Mouse (Mus musculus) MEL (cell line): ENCODE results near the gene Ndufaf3. TPM values are rescaled to one million over a fixed set of nuclear protein-coding genes. Genes with fewer than 3 reads are reported as not detected.

Experiments
- DNase-seq: peaks from one replicate; pipeline ENCODE4 v3.0.0; 2011; ENCODE audit warnings: low read depth, low spot score
- H3K27ac ChIP-seq: 2 replicates; pipeline ENCODE4 v1.5.1; 2012; ENCODE audit warnings: low read depth, mild to moderate bottlenecking, control low read depth, low read length, moderate library complexity; ENCODE audit not compliant: control insufficient read depth
- H3K27me3 ChIP-seq, 2 experiments: fragments of 150-350 bp in 1 of 2; sonication (generic) in 1 of 2; 2 replicates each; pipeline ENCODE4 v1.6.1; 2012; ENCODE audit warnings: low read length in 2 of 2, mild to moderate bottlenecking in 2 of 2, improper control_type of control experiment in 1 of 2, moderate library complexity in 1 of 2; ENCODE audit not compliant: insufficient read depth in 2 of 2, control insufficient read depth in 1 of 2
- H3K36me3 ChIP-seq, 2 experiments: 2 replicates each; pipeline ENCODE4 v1.6.1; 2012 to 2014; ENCODE audit warnings: low read length in 2 of 2, improper control_type of control experiment in 1 of 2, inconsistent platforms in 1 of 2, mild to moderate bottlenecking in 1 of 2; ENCODE audit not compliant: insufficient read depth in 2 of 2, control insufficient read depth in 1 of 2
- H3K4me1 ChIP-seq, 2 experiments: fragments of 150-350 bp in 1 of 2; sonication (generic) in 1 of 2; 2 replicates each; pipeline ENCODE4 v1.6.1; 2012; ENCODE audit warnings: low read length in 2 of 2, improper control_type of control experiment in 1 of 2, mild to moderate bottlenecking in 1 of 2; ENCODE audit not compliant: insufficient read depth in 2 of 2, control insufficient read depth in 1 of 2
- H3K4me3 ChIP-seq, 2 experiments: fragments of 150-350 bp in 1 of 2; sonication (generic) in 1 of 2; 2 replicates each; pipeline ENCODE4 v1.5.1; 2012; ENCODE audit warnings: low read depth in 2 of 2, low read length in 2 of 2, mild to moderate bottlenecking in 2 of 2, moderate library complexity in 2 of 2, control low read depth in 1 of 2, improper control_type of control experiment in 1 of 2; ENCODE audit not compliant: control insufficient read depth in 1 of 2, insufficient read depth in 1 of 2
- H3K79me2 ChIP-seq: 2 replicates; pipeline ENCODE4 v1.6.1; 2012; ENCODE audit warnings: mild to moderate bottlenecking, low read length, moderate library complexity; ENCODE audit not compliant: control insufficient read depth, poor library complexity, insufficient read depth
- H3K9ac ChIP-seq: 2 replicates; pipeline ENCODE4 v1.6.1; 2012; ENCODE audit warnings: low read depth, mild to moderate bottlenecking, control low read depth, low read length, moderate library complexity; ENCODE audit not compliant: control insufficient read depth, poor library complexity, severe bottlenecking
- H3K9me3 ChIP-seq: fragments of 150-350 bp; sonication (generic); replicated peaks from 2 replicates; pipeline ENCODE4 v1.6.1; 2012; ENCODE audit warnings: mild to moderate bottlenecking, low read length, improper control_type of control experiment, moderate library complexity; ENCODE audit not compliant: insufficient read depth
- BHLHE40 ChIP-seq: IDR thresholded peaks from 2 replicates; pipeline ENCODE4 v1.6.1; 2012; ENCODE audit warnings: low read depth, mild to moderate bottlenecking, inconsistent platforms, low read length, improper control_type of control experiment, borderline replicate concordance
- CHD1 ChIP-seq: IDR thresholded peaks from 2 replicates; pipeline ENCODE4 v1.6.1; 2012; ENCODE audit warnings: low read depth, mild to moderate bottlenecking, inconsistent platforms, low read length, improper control_type of control experiment
- CHD2 ChIP-seq: IDR thresholded peaks from 2 replicates; pipeline ENCODE4 v1.6.1; 2011; ENCODE audit warnings: low read length, improper control_type of control experiment
- ELF1 ChIP-seq: IDR thresholded peaks from 2 replicates; pipeline ENCODE4 v1.6.1; 2014; ENCODE audit warnings: low read depth, mild to moderate bottlenecking, inconsistent platforms, low read length, improper control_type of control experiment, moderate library complexity
- GABPA ChIP-seq: IDR thresholded peaks from 2 replicates; pipeline ENCODE4 v1.6.1; 2012; ENCODE audit warnings: low read depth, mild to moderate bottlenecking, inconsistent platforms, low read length, improper control_type of control experiment, moderate library complexity
- GATA1 ChIP-seq: IDR thresholded peaks from 2 replicates; pipeline ENCODE4 v1.6.1; 2011; ENCODE audit warnings: low read depth, low read length, improper control_type of control experiment
- HCFC1 ChIP-seq: IDR thresholded peaks from 2 replicates; pipeline ENCODE4 v1.6.1; 2012; ENCODE audit warnings: low read depth, mild to moderate bottlenecking, inconsistent platforms, low read length, improper control_type of control experiment, moderate library complexity
- MAX ChIP-seq: IDR thresholded peaks from 2 replicates; pipeline ENCODE4 v1.6.1; 2011; ENCODE audit warnings: low read length, improper control_type of control experiment
- MAZ ChIP-seq: IDR thresholded peaks from 2 replicates; pipeline ENCODE4 v1.6.1; 2012; ENCODE audit warnings: low read depth, mild to moderate bottlenecking, inconsistent platforms, low read length, improper control_type of control experiment
- MEF2A ChIP-seq: IDR thresholded peaks from 2 replicates; pipeline ENCODE4 v1.6.1; 2014; ENCODE audit warnings: low read depth, mild to moderate bottlenecking, inconsistent platforms, low read length, improper control_type of control experiment; ENCODE audit not compliant: poor library complexity, insufficient replicate concordance, severe bottlenecking; ENCODE audit errors: extremely low read depth
- MXI1 ChIP-seq: IDR thresholded peaks from 2 replicates; pipeline ENCODE4 v1.6.1; 2011; ENCODE audit warnings: mild to moderate bottlenecking, low read depth, low read length, improper control_type of control experiment
- MYB ChIP-seq: IDR thresholded peaks from 2 replicates; pipeline ENCODE4 v1.6.1; 2011; ENCODE audit warnings: mild to moderate bottlenecking, low read depth, low read length, improper control_type of control experiment
- NELFE ChIP-seq: IDR thresholded peaks from 2 replicates; pipeline ENCODE4 v1.6.1; 2011; ENCODE audit warnings: low read depth, low read length, improper control_type of control experiment
- NRF1 ChIP-seq: IDR thresholded peaks from 2 replicates; pipeline ENCODE4 v1.6.1; 2014; ENCODE audit warnings: low read depth, mild to moderate bottlenecking, inconsistent platforms, low read length, improper control_type of control experiment, moderate library complexity; ENCODE audit not compliant: poor library complexity, insufficient read depth, severe bottlenecking
- POLR2A ChIP-seq, 2 experiments: IDR thresholded peaks; 2 replicates each; pipeline ENCODE4 v1.6.1; 2011 to 2012; ENCODE audit warnings: low read length in 2 of 2, mild to moderate bottlenecking in 2 of 2, control low read depth in 1 of 2, improper control_type of control experiment in 1 of 2, low read depth in 1 of 2, moderate library complexity in 1 of 2; ENCODE audit not compliant: control insufficient read depth in 1 of 2, insufficient read depth in 1 of 2, poor library complexity in 1 of 2
- POLR2AphosphoS2 ChIP-seq: IDR thresholded peaks from 2 replicates; pipeline ENCODE4 v1.6.1; 2011; ENCODE audit warnings: low read length, improper control_type of control experiment
- POLR2AphosphoS5 ChIP-seq: IDR thresholded peaks from 2 replicates; pipeline ENCODE4 v1.6.1; 2012; ENCODE audit warnings: low read depth, borderline replicate concordance, mild to moderate bottlenecking, inconsistent platforms, low read length, moderate library complexity, mixed read lengths
- RAD21 ChIP-seq: IDR thresholded peaks from 2 replicates; pipeline ENCODE4 v1.6.1; 2011; ENCODE audit warnings: mild to moderate bottlenecking, low read depth, low read length, improper control_type of control experiment
- SIN3A ChIP-seq: IDR thresholded peaks from 2 replicates; pipeline ENCODE4 v1.6.1; 2012; ENCODE audit warnings: low read length, improper control_type of control experiment, inconsistent platforms
- SMC3 ChIP-seq: IDR thresholded peaks from 2 replicates; pipeline ENCODE4 v1.6.1; 2011; ENCODE audit warnings: low read depth, low read length, improper control_type of control experiment
- TAL1 ChIP-seq: IDR thresholded peaks from 2 replicates; pipeline ENCODE4 v1.6.1; 2012; ENCODE audit warnings: mild to moderate bottlenecking, inconsistent platforms, low read length, moderate library complexity, mixed read lengths
- TBP ChIP-seq: IDR thresholded peaks from 2 replicates; pipeline ENCODE4 v1.8.0; 2011; ENCODE audit warnings: low read depth, low read length, improper control_type of control experiment
- TCF12 ChIP-seq: IDR thresholded peaks from 2 replicates; pipeline ENCODE4 v1.6.1; 2014; ENCODE audit warnings: low read depth, mild to moderate bottlenecking, inconsistent platforms, low read length, improper control_type of control experiment, moderate library complexity
- USF1 ChIP-seq: IDR thresholded peaks from 2 replicates; pipeline ENCODE4 v1.6.1; 2014; ENCODE audit warnings: low read depth, mild to moderate bottlenecking, inconsistent platforms, low read length, improper control_type of control experiment, moderate library complexity
- ZKSCAN1 ChIP-seq: IDR thresholded peaks from 2 replicates; pipeline ENCODE4 v1.6.1; 2012; ENCODE audit warnings: low read depth, mild to moderate bottlenecking, inconsistent platforms, low read length, improper control_type of control experiment, moderate library complexity
- ZMIZ1 ChIP-seq: IDR thresholded peaks from 2 replicates; pipeline ENCODE4 v1.6.1; 2012; ENCODE audit warnings: low read depth, mild to moderate bottlenecking, inconsistent platforms, low read length, improper control_type of control experiment, moderate library complexity
- ZNF384 ChIP-seq: IDR thresholded peaks from 2 replicates; pipeline ENCODE4 v1.6.1; 2012; ENCODE audit warnings: low read depth, mild to moderate bottlenecking, inconsistent platforms, low read length, improper control_type of control experiment
- polyA plus RNA-seq, 2 experiments: library from polyadenylated mRNA; stranded (reverse) in 1 of 2; unstranded in 1 of 2; fragments of >175 nt in 1 of 2; fragments of >200 nt in 1 of 2; gene quantifications; 2 replicates each; pipeline versions ENCODE4 v1.2.1 to v1.2.4; 2012; ENCODE audit warnings: low replicate concordance in 2 of 2, low read depth in 1 of 2; ENCODE audit not compliant: insufficient read length in 2 of 2, insufficient read depth in 1 of 2, missing spikeins in 1 of 2
- total RNA-seq: library from RNA; depleted of rRNA; stranded (reverse); fragments of 300-350 nt; gene quantifications from 2 replicates; pipeline ENCODE4 v1.2.3, GENCODE M21; 2012

Ndufaf3 gene
- total and polyA plus RNA-seq, 3 experiments, result 38.0 to 66.8 TPM; not detected in 1

GRCm38 (mm10) chr9:108565881-108566814 lies 1.1 kb downstream of the Ndufaf3 start:
- TF ChIP-seq MXI1 (0 out of 2 replicates have a peak, but pooled peaks have one; percentile 23), ZMIZ1 (peak; percentile 78), SIN3A (peak; percentile 40), ELF1 (no peak), CHD2 (peak; percentile 21; the same call in 1 of the 2 replicates), BHLHE40 (peak; percentile 32; the same call in 1 of the 2 replicates), RAD21 (no peak), POLR2A (IDR thresholded peaks at IDR 0.05; ENCODE audit: control insufficient read depth in 1 of 2, insufficient read depth in 1 of 2, low read depth in 1 of 2, low read length in 2 of 2, poor library complexity in 1 of 2) (peak in 1 of 2 experiments; percentile 13; a peak in 1 of 4 replicates), NRF1 (no peak), CHD1 (peak; percentile 86; the same call in 1 of the 2 replicates), GATA1 (no peak), HCFC1 (no peak), USF1 (no peak), POLR2AphosphoS5 (0 out of 2 replicates have a peak, but pooled peaks have one; percentile 65), NELFE (peak; percentile 49; the same call in 1 of the 2 replicates), POLR2AphosphoS2 (peak; percentile 91)
- TF ChIP-seq, all 39 proteins: peak for 10
- peak; percentile 49 for DNase-seq
- H3K9me3 ChIP-seq, result no peaks in the 10 kb centered on the region
- H3K9ac ChIP-seq, result peak overlapping the region; percentile 89
- peaks cover 41% of the 10 kb centered on the region for H3K79me2 ChIP-seq
- peak overlapping the region; percentile 90 for H3K27ac ChIP-seq
- peak overlapping the region; percentile 66 to 79 for H3K4me3 ChIP-seq
- peaks cover 0 to 50% of the 10 kb centered on the region in 2 experiments; a peak in 3 of 4 replicates for H3K4me1 ChIP-seq
- H3K27me3 ChIP-seq, result no peaks in the 10 kb centered on the region
- H3K36me3 ChIP-seq, result peaks cover 4 to 35% of the 10 kb centered on the region in 2 experiments

GRCm38 (mm10) chr9:108564131-108564530 lies 3.1 kb downstream of the Ndufaf3 start:
- TF ChIP-seq MAZ, result no peak
- peak; percentile 44; the same call in 1 of the 2 replicates for TF ChIP-seq GATA1
- TF ChIP-seq MAX, result 0 out of 2 replicates have a peak, but pooled peaks have one; percentile 27
- TF ChIP-seq NELFE, result no peak
- no peak for TF ChIP-seq TAL1
- no peak for TF ChIP-seq POLR2AphosphoS5
- no peak for TF ChIP-seq ZNF384
- no peak for TF ChIP-seq MYB
- TF ChIP-seq SMC3, result peak; percentile 11; the same call in 1 of the 2 replicates
- TF ChIP-seq RAD21, result no peak
- no peak for TF ChIP-seq BHLHE40
- TF ChIP-seq GABPA, result no peak
- no peak for TF ChIP-seq ELF1
- TF ChIP-seq HCFC1, result no peak
- TF ChIP-seq TBP, result no peak
- TF ChIP-seq POLR2AphosphoS2, result peak; percentile 82
- TF ChIP-seq SIN3A, result 0 out of 2 replicates have a peak, but pooled peaks have one; percentile 16
- TF ChIP-seq MEF2A, result no peak
- no peak for TF ChIP-seq TCF12
- TF ChIP-seq ZKSCAN1, result no peak
- TF ChIP-seq MXI1, result 0 out of 2 replicates have a peak, but pooled peaks have one; percentile 34
- peaks cover 0 to 42% of the 10 kb centered on the region in 2 experiments; a peak in 3 of 4 replicates for H3K4me1 ChIP-seq
- H3K27ac ChIP-seq, result no peak overlapping the region
- H3K36me3 ChIP-seq, result peaks cover 7 to 35% of the 10 kb centered on the region in 2 experiments
- H3K27me3 ChIP-seq, result no peaks in the 10 kb centered on the region
- peak; percentile 62 for DNase-seq
- peaks cover 38% of the 10 kb centered on the region for H3K79me2 ChIP-seq
- H3K4me3 ChIP-seq, result no peak overlapping the region
- H3K9ac ChIP-seq, result no peak overlapping the region
- H3K9me3 ChIP-seq, result no peaks in the 10 kb centered on the region
